Mouse (Mus musculus) inflammation-experienced regulatory T-cells (primary cell): Measurements from ENCODE around the gene Fpgs. TPM values are rescaled to one million over a fixed set of nuclear protein-coding genes. Genes with fewer than 3 reads are reported as not detected.

Experiments
- polyA plus RNA-seq, 2 experiments: library from polyadenylated mRNA; unstranded; fragments of 100-300 nt; shearing (Covaris generic); gene quantifications; one replicate each; pipeline ENCODE4 v1.2.1; 2017

Fpgs gene
- 10 to 100 TPM; 15.5 to 28.8 TPM for polyA plus RNA-seq

DNA sequence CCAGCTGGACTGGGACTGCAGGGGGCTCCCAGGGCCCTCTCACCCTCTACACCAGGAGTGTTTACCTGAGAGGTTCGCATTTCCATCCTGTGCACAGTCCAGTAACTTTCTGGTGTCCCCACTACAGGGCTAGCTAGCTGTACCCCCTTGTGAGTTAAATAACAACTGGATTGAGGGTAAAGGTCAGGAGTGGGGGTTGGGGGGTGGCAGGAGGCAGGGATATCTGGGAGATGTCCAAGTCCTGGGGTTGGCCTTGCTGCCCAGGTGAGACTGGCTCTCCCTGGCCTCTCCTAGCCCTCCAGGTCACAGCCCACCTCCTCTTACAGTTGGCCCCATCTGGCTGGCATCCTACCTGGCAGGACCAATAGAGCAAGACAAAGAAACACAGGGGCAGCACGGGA, at the start of gene Fpgs:
Gene Fpgs (minus strand): TSS at position 125 of the 401 bp plus-strand sequence.

GRCm38 (mm10) chr2:32740916-32741272, 36.9 kb upstream of the Fpgs start, which contains the start of gene 6330409D20Rik:
6330409D20Rik (minus strand) TSS chr2:32741016.

DNA sequence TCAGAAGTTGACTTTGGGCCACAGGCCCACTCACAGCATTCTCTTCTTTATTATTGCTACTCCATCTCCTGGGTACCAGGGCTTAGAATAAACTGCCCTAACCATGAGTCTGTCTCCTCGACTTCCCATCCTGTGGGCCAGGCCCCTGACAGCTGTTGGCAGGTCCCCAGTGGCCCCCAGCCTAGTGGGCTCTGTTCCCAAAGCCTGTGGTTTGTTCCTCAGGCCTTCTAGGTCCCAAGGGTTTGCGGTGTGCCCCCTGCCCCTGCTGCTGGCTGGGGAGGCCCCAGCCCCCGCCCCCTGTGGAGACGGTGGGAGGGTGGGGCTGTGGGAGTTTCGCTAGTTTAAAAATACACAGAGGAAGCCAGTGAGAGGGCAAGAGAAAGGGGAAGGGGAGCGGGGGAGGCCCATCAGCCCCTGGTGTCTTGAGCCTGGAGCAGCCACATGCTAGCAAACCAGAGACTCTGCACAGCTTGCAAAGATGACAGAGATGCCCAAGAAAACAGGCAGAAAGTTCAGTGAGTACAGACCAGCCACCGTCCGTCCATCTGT, 16.8 kb upstream of the Fpgs start, which contains the start of gene Sh2d3c:
Gene Sh2d3c (plus strand): TSS at position 375 of the 549 bp plus-strand sequence.

GRCm38 (mm10) chr2:32712934-32713817, 9.2 kb upstream of the Fpgs start, which contains the start of gene Cdk9:
Cdk9 (minus strand) TSS chr2:32713076.

DNA sequence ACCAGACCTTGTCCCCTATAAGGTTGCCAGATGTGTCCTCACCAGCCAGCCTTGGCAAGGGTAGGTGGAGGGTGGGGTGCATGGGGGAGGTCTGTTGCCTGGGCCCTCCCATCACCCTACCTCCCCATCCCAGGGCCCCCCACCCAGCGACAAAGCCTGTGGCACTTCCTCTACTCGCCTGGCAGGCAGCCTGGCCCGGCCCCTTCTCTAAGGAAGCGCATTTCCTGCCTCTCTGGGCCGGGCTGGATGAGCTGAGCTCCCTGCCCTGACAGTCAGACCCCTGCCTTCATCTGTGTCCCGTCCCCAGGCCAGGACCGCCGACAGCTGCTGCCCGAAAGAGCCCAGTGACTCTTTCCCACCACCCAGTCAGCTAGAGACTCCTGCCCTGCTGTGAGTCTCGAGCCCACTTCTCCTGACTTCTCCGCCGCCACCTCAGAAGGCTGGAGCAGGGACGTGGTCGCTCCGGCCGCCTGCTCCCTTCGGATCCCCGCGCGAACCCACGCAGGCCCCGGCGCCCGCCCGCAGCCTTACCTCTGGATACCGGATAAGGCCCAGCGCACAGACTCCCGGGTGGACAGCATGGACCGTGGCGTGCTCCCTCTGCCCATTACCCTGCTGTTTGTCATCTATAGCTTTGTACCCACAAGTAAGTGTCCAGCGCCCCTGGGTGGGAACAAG, 57.4 kb downstream of the Fpgs start, which contains the start of gene Eng:
Gene Eng (plus strand): TSS at position 217 of the 678 bp plus-strand sequence.

Other genes with a start within 250 kb of the Fpgs start
- 100 to 1,000 TPM; 112 to 232 TPM for gene Fam102a, start 168.8 kb downstream of the Fpgs start, polyA plus RNA-seq
- gene Dpm2, start 133.3 kb downstream of the Fpgs start, polyA plus RNA-seq, result 100 to 1,000 TPM in 1 of 2 experiments, 10 to 100 TPM in 1; 73.9 to 113 TPM
- gene Pip5kl1, start 129.3 kb downstream of the Fpgs start, polyA plus RNA-seq, result 1 to 10 TPM in 1 of 2 experiments, under 1 TPM in 1; 0.27 to 1.9 TPM
- under 1 TPM in 1 of 2 experiments, not detected in 1; 0.94 TPM for gene 9430097D07Rik, start 128.5 kb downstream of the Fpgs start, polyA plus RNA-seq
- gene St6galnac4, start 117.0 kb downstream of the Fpgs start, polyA plus RNA-seq, result 10 to 100 TPM; 32.7 to 45.6 TPM
- gene St6galnac6, start 104.4 kb downstream of the Fpgs start, polyA plus RNA-seq, result 1 to 10 TPM; 1.8 to 7.4 TPM
- 1 to 10 TPM in 1 of 2 experiments, under 1 TPM in 1; 0.07 to 1.8 TPM for gene Ak1, start 82.4 kb downstream of the Fpgs start, polyA plus RNA-seq
- 1 to 10 TPM in 1 of 2 experiments, under 1 TPM in 1; 0.47 to 1.7 TPM for gene Eng, start 57.5 kb downstream of the Fpgs start, polyA plus RNA-seq
- 100 to 1,000 TPM; 176 to 212 TPM for gene Cdk9, start 8.9 kb upstream of the Fpgs start, polyA plus RNA-seq
- 100 to 1,000 TPM in 1 of 2 experiments, 10 to 100 TPM in 1; 96.9 to 133 TPM for gene Sh2d3c, start 16.9 kb upstream of the Fpgs start, polyA plus RNA-seq
- under 1 TPM; 0.42 to 0.47 TPM for gene 6330409D20Rik, start 36.9 kb upstream of the Fpgs start, polyA plus RNA-seq
- gene Tor2a, start 53.1 kb upstream of the Fpgs start, polyA plus RNA-seq, result 10 to 100 TPM; 75.2 to 81.8 TPM
- 1 to 10 TPM in 1 of 2 experiments, under 1 TPM in 1; 0.67 to 1.6 TPM for gene Ttc16, start 71.5 kb upstream of the Fpgs start, polyA plus RNA-seq
- gene Ptrh1, start 71.6 kb upstream of the Fpgs start, polyA plus RNA-seq, result 1 to 10 TPM; 3.4 to 5.0 TPM
- 1 to 10 TPM in 1 of 2 experiments, under 1 TPM in 1; 0.61 to 1.2 TPM for gene Cfap157, start 80.3 kb upstream of the Fpgs start, polyA plus RNA-seq
- 10 to 100 TPM in 1 of 2 experiments, 1 to 10 TPM in 1; 8.7 to 12.4 TPM for gene Stxbp1, start 143.1 kb upstream of the Fpgs start, polyA plus RNA-seq
- gene Fam129b, start 172.0 kb upstream of the Fpgs start, polyA plus RNA-seq, result 1 to 10 TPM; 4.2 to 9.5 TPM